Mouse (Mus musculus) thymus, postnatal 36 days (tissue): ENCODE measurements around the gene Acsl1.

ENCODE experiments used
- DNase-seq, 2 experiments: peaks; one replicate each; pipeline ENCODE4 v3.0.0; 2022; ENCODE audit warnings: mixed read lengths in 2 of 2

Acsl1 gene

GRCm38 (mm10) chr8:46508488-46509395, 37.9 kb downstream of the Acsl1 start:
- DNase-seq = peak; percentile 16 to 36

- no peak for DNase-seq
Observed at GRCm38 (mm10) chr8:46509474-46509873, 38.6 kb downstream of the Acsl1 start.

GRCm38 (mm10) chr8:46511336-46511735, 40.5 kb downstream of the Acsl1 start:
- DNase-seq = peak; percentile 26 to 33

GRCm38 (mm10) chr8:46512538-46512937, 41.7 kb downstream of the Acsl1 start:
- peak; percentile 26 to 43 for DNase-seq

GRCm38 (mm10) chr8:46514027-46514426, 43.2 kb downstream of the Acsl1 start:
- no peak for DNase-seq

- DNase-seq = no peak
Observed at GRCm38 (mm10) chr8:46520667-46521066, 49.8 kb downstream of the Acsl1 start.

GRCm38 (mm10) chr8:46526098-46526497, 55.3 kb downstream of the Acsl1 start:
- no peak for DNase-seq

- no peak for DNase-seq
Observed at GRCm38 (mm10) chr8:46526821-46527220, 56.0 kb downstream of the Acsl1 start.

GRCm38 (mm10) chr8:46529508-46529907, 58.7 kb downstream of the Acsl1 start:
- no peak for DNase-seq

GRCm38 (mm10) chr8:46530541-46530940, 59.7 kb downstream of the Acsl1 start:
- DNase-seq = no peak

- no peak for DNase-seq
Observed at GRCm38 (mm10) chr8:46533926-46534325, 63.1 kb downstream of the Acsl1 start.

GRCm38 (mm10) chr8:46539701-46540100, 68.9 kb downstream of the Acsl1 start:
- DNase-seq = no peak

- peak; percentile 25 to 28 for DNase-seq
Observed at GRCm38 (mm10) chr8:46543191-46543590, 72.4 kb downstream of the Acsl1 start.

- DNase-seq = no peak
Observed at GRCm38 (mm10) chr8:46543662-46544061, 72.8 kb downstream of the Acsl1 start.

GRCm38 (mm10) chr8:46545854-46546253, 75.0 kb downstream of the Acsl1 start:
- DNase-seq = no peak

- no peak for DNase-seq
Observed at GRCm38 (mm10) chr8:46546431-46547176, 75.8 kb downstream of the Acsl1 start.

GRCm38 (mm10) chr8:46547245-46547644, 76.4 kb downstream of the Acsl1 start:
- DNase-seq = no peak

GRCm38 (mm10) chr8:46550058-46550457, 79.2 kb downstream of the Acsl1 start:
- DNase-seq = no peak

- DNase-seq = no peak
Observed at GRCm38 (mm10) chr8:46551029-46551428, 80.2 kb downstream of the Acsl1 start.

GRCm38 (mm10) chr8:46551615-46552440, 81.0 kb downstream of the Acsl1 start, which contains the start of gene Cenpu:
Cenpu (plus strand) TSS chr8:46552028.
- peak; percentile 98 to 99 for DNase-seq

- DNase-seq = no peak
Observed at GRCm38 (mm10) chr8:46552441-46552765, 81.6 kb downstream of the Acsl1 start.

GRCm38 (mm10) chr8:46559428-46559827, 88.6 kb downstream of the Acsl1 start:
- peak; percentile 19 for DNase-seq

- no peak for DNase-seq
Observed at GRCm38 (mm10) chr8:46562333-46562732, 91.5 kb downstream of the Acsl1 start.
